Mouse (Mus musculus) heart, postnatal 0 days (tissue): Measurements from ENCODE around the gene Trrap. TPM values are rescaled to one million over a fixed set of nuclear protein-coding genes. Genes with fewer than 3 reads are reported as not detected.

Experiments
- ATAC-seq: fragments of 200-750 bp; cut with Nextera tagmentation; 2 replicates; pipeline ENCODE4 v1.8.0; 2017; ENCODE audit warnings: low read depth, moderate number of reproducible peaks, moderate library complexity; ENCODE audit not compliant: insufficient read depth
- DNase-seq: peaks from one replicate; pipeline ENCODE4 v3.0.0-alpha.2; 2016; ENCODE audit warnings: low spot score
- H3K27ac ChIP-seq: fragments of 300-500 bp; sonication (generic); 2 replicates; pipeline ENCODE4 v1.5.1; 2014; ENCODE audit warnings: low read depth, mild to moderate bottlenecking
- H3K27me3 ChIP-seq: fragments of 300-500 bp; sonication (generic); 2 replicates; pipeline ENCODE4 v1.6.1; 2014; ENCODE audit warnings: low read length, mixed read lengths; ENCODE audit not compliant: control insufficient read depth, insufficient read depth
- H3K36me3 ChIP-seq: fragments of 300-500 bp; sonication (generic); replicated peaks from 2 replicates; pipeline ENCODE4 v1.6.1; 2014; ENCODE audit warnings: low read length, mixed read lengths; ENCODE audit not compliant: control insufficient read depth, insufficient read depth
- H3K4me1 ChIP-seq: fragments of 300-500 bp; sonication (generic); 2 replicates; pipeline ENCODE4 v1.6.1; 2014; ENCODE audit warnings: antibody characterized with exemption; ENCODE audit not compliant: control insufficient read depth, insufficient read depth
- H3K4me2 ChIP-seq: fragments of 300-500 bp; sonication (generic); 2 replicates; pipeline ENCODE4 v1.6.1; 2014; ENCODE audit warnings: low read depth, mild to moderate bottlenecking, low read length, moderate library complexity
- H3K4me3 ChIP-seq: fragments of 300-500 bp; sonication (generic); 2 replicates; pipeline ENCODE4 v1.5.1; 2014; ENCODE audit warnings: low read depth, low read length
- H3K9ac ChIP-seq: fragments of 300-500 bp; sonication (generic); replicated peaks from 2 replicates; pipeline ENCODE4 v1.6.1; 2014; ENCODE audit warnings: low read depth, low read length, mixed read lengths
- H3K9me3 ChIP-seq: fragments of 300-500 bp; sonication (generic); replicated peaks from 2 replicates; pipeline ENCODE4 v1.6.1; 2016; ENCODE audit warnings: low read length; ENCODE audit not compliant: control insufficient read depth
- CTCF ChIP-seq: IDR thresholded peaks from 2 replicates; pipeline ENCODE4 v1.5.1; 2016; ENCODE audit warnings: antibody characterized with exemption, control low read depth, low read depth
- EP300 ChIP-seq: IDR thresholded peaks from 2 replicates; pipeline ENCODE4 v1.6.1; 2016; ENCODE audit warnings: antibody characterized with exemption, low read depth
- WGBS: fragments of 180-500 bp; shearing (Covaris S2); extraction: QIAGEN DNeasy Blood & Tissue Kit; methylation state at CpG from one replicate; pipeline ENCODE4 v1.1.7; 2014; 5-methylcytosine and 5-hydroxymethylcytosine counted together
- polyA plus RNA-seq: library from polyadenylated mRNA; unstranded; fragments of >200 nt; fragmentation: Nextera tagmentation; extraction: Ambion mirVana; gene quantifications from 2 replicates; pipeline ENCODE4 v1.2.1, GENCODE M21; 2015
- total RNA-seq: library from RNA; depleted of rRNA; stranded (reverse); fragments of >200 nt; gene quantifications from 2 replicates; pipeline ENCODE4 v1.2.3, GENCODE M21; 2014; ENCODE audit warnings: low replicate concordance

The Trrap gene
- total and polyA plus RNA-seq, 2 experiments from 2014 or later: 24.6 to 85.0 TPM

DNA sequence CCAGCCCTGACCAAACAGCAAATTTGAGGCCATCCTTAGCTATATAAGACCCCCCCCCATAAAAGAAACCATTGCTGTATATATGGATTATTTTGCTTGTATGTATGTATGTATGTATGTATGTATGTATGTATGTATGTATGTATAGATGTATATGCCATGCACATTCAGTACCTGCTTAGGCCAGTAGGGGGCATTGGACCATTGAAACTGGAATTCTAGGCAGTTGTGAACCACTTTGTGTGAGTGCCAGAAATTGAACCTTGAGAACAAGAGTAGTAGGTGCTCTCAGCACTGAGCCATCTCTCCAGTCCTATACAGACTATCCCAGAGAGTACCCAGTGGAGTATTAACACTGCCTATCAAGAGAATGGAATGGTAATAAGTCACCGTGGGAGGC, 104.2 kb downstream of the Trrap start:
- peaks cover 5% of the 10 kb centered on the region for H3K36me3 ChIP-seq
- no peak overlapping the region for H3K4me2 ChIP-seq
- no peak overlapping the region for H3K27ac ChIP-seq
- H3K4me1 ChIP-seq: no peaks in the 10 kb centered on the region
- no peak overlapping the region for H3K4me3 ChIP-seq
- ATAC-seq (no peak), DNase-seq (no peak)
- H3K9ac ChIP-seq: no peak overlapping the region
- 94% methylated on average over 1 of the region's 1 CpGs for WGBS
- no peaks in the 10 kb centered on the region for H3K9me3 ChIP-seq
- TF ChIP-seq CTCF: peak; percentile 22; the same call in 1 of the 2 replicates
- TF ChIP-seq EP300: no peak
- H3K27me3 ChIP-seq: no peaks in the 10 kb centered on the region

DNA sequence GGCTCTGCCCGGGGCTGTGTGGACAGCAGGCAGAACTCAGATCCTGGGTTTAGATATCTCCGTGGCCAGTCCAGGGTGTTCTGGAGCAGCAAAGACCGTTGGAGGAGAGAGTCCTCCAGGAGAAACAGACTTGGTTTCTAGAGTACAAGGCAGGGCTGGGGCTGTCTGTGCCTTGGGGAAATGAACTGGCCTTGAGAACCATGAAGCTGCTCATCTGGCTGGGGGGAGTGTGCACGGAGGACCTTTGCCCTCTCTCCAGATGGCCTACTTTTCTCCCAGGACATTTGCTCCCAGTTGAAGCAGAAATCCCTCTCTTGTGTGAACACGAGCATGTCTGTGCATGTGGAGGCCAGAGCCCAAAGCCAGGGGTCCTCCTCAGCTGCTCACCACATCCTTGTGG, 104.8 kb downstream of the Trrap start:
- H3K36me3 ChIP-seq: peaks cover 10% of the 10 kb centered on the region
- no peaks in the 10 kb centered on the region for H3K4me1 ChIP-seq
- no peaks in the 10 kb centered on the region for H3K9me3 ChIP-seq
- H3K27ac ChIP-seq: no peak overlapping the region
- H3K4me2 ChIP-seq: no peak overlapping the region
- H3K9ac ChIP-seq: no peak overlapping the region
- TF ChIP-seq CTCF (no peak), EP300 (no peak)
- ATAC-seq (no peak), DNase-seq (no peak)
- H3K4me3 ChIP-seq: no peak overlapping the region
- no peaks in the 10 kb centered on the region for H3K27me3 ChIP-seq
- 74% methylated on average over 5 of the region's 5 CpGs for WGBS

DNA sequence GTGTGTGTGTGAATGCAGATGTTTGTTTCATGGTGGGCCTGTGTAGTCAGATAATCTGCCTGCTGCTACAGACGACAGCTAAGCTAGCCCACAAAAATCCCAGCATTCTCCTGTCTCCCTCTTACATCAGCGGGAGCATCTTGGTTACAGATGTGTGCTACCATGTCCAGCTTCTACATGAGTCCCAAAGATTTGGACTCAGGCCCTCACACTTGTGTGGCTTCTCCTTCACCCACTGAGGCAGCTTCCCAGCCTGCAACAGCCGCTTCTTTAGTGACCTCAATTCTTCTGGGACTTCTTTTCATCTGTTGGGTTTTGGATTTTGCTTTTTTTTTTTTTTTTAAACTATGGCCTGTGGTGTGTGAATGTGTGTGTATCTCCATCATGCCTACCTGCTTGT, 105.3 kb downstream of the Trrap start:
- WGBS: 78% methylated on average over 3 of the region's 3 CpGs
- no peak for DNase-seq
- H3K4me2 ChIP-seq: no peak overlapping the region
- H3K9ac ChIP-seq: no peak overlapping the region
- ATAC-seq: no peak
- TF ChIP-seq EP300 (no peak), CTCF (no peak)
- no peaks in the 10 kb centered on the region for H3K9me3 ChIP-seq
- H3K4me1 ChIP-seq: no peaks in the 10 kb centered on the region
- no peak overlapping the region for H3K4me3 ChIP-seq
- peaks cover 11% of the 10 kb centered on the region for H3K36me3 ChIP-seq
- H3K27ac ChIP-seq: no peak overlapping the region
- H3K27me3 ChIP-seq: no peaks in the 10 kb centered on the region

DNA sequence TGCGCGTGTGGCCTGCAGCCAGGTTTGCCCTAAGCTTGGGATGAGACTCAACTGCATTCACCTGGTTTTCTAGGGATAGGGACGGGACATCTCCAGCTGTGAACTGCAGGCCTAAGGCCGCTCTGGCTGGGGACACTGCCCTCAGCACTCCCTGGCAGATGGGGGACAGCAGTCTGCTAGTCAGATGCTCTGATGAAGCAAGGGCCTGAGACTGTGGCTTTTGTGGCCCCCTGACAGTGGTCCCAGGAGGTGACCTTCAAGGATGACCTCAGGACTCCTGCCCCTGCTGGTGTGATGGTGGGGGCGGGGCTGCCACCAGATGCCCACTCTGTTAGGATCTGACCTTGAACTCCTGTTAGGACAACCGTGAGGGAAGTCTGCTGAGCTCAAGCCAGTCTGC, 107.7 kb downstream of the Trrap start:
- Histone ChIP-seq H3K9me3 (no peaks in the 10 kb centered on the region), H3K4me3 (no peak overlapping the region), H3K9ac (no peak overlapping the region), H3K4me2 (no peak overlapping the region), H3K27ac (no peak overlapping the region), H3K27me3 (no peaks in the 10 kb centered on the region), H3K4me1 (no peaks in the 10 kb centered on the region), H3K36me3 (peaks cover 34% of the 10 kb centered on the region)
- 86% methylated on average over 6 of the region's 6 CpGs for WGBS
- DNase-seq (no peak), ATAC-seq (no peak)
- TF ChIP-seq CTCF: no peak
- TF ChIP-seq EP300: no peak

DNA sequence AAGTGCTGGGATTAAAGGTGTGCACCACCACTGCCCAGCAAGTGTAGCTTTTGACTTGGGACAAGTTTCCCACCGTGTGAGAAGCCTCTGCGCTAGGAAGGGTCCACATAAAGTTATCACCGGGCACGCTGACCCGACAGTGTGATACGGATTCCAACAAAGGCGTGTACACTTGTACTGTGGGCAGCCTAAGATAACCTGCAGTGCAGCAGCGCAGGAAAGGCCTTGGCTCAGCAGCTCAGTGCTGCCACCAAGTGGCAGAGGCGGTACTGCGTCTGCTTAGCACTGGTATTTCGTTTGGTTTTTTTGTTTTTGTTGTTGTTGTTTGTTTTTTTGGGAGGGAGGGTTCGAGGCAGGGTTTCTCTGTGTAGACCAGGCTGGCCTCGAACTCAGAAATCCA, 108.4 kb downstream of the Trrap start:
- no peak overlapping the region for H3K27ac ChIP-seq
- 2% methylated on average over 13 of the region's 13 CpGs for WGBS
- no peaks in the 10 kb centered on the region for H3K4me1 ChIP-seq
- peaks cover 41% of the 10 kb centered on the region for H3K36me3 ChIP-seq
- peak; percentile 53 for DNase-seq
- H3K4me2 ChIP-seq: no peak overlapping the region
- H3K9me3 ChIP-seq: no peaks in the 10 kb centered on the region
- no peak overlapping the region for H3K9ac ChIP-seq
- no peaks in the 10 kb centered on the region for H3K27me3 ChIP-seq
- peak; percentile 55 for ATAC-seq
- TF ChIP-seq CTCF: peak; percentile 97
- TF ChIP-seq EP300: no peak
- H3K4me3 ChIP-seq: no peak overlapping the region

DNA sequence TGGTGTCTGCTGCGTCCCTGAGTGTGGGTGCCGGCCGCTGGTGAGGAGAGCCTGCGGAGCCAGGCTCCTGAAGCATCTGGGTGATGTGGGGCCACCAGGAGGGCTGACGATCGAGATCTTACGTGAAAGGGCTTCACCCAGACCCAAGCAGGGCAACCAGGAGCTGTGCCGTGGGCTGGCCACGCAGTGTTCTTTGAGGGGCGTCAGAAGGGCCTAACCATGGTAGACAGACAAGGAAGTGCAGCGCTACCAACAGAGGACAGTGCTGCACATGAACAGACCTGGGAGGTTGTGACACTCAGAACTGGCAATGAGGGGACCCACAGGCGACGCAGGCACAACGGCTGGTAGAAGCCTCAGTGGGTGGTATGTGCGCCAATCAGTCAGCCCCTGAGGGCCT, 109.5 kb downstream of the Trrap start:
- H3K9ac ChIP-seq: no peak overlapping the region

More for the DNA sequence above, 109.5 kb downstream of the Trrap start:
- Histone ChIP-seq H3K27ac (no peak overlapping the region), H3K36me3 (peaks cover 52% of the 10 kb centered on the region), H3K27me3 (no peaks in the 10 kb centered on the region), H3K4me1 (no peaks in the 10 kb centered on the region), H3K9me3 (no peaks in the 10 kb centered on the region), H3K4me3 (no peak overlapping the region), H3K4me2 (no peak overlapping the region)
- no peak for DNase-seq
- 89% methylated on average over 15 of the region's 15 CpGs for WGBS
- no peak for TF ChIP-seq EP300
- TF ChIP-seq CTCF: no peak
- ATAC-seq: no peak
